Mouse (Mus musculus) myocyte (in vitro differentiated cells): ENCODE results near the gene Rpl38.
A peak's percentile ranks its signal among the peaks of the same experiment; 100 is the strongest.

Experiments
- CEBPB ChIP-seq: IDR thresholded peaks from 2 replicates; pipeline ENCODE4 v1.6.1; 2011; ENCODE audit warnings: mild to moderate bottlenecking, moderate library complexity; ENCODE audit not compliant: poor library complexity, insufficient read depth, severe bottlenecking
- E2F4 ChIP-seq: IDR thresholded peaks from one replicate; pipeline ENCODE4 v1.6.1; 2011; ENCODE audit warnings: mild to moderate bottlenecking, control low read depth, moderate library complexity; ENCODE audit not compliant: insufficient read depth
- MAX ChIP-seq: IDR thresholded peaks from one replicate; pipeline ENCODE4 v1.6.1; 2011; ENCODE audit warnings: low read depth, mild to moderate bottlenecking, control low read depth
- MYOD1 ChIP-seq, 3 experiments: IDR thresholded peaks; one replicate each; pipeline ENCODE4 v1.6.1; 2011; ENCODE audit warnings: control low read depth in 2 of 3, low read depth in 2 of 3, mild to moderate bottlenecking in 2 of 3, moderate library complexity in 1 of 3; ENCODE audit not compliant: insufficient read length in 2 of 3, control insufficient read depth in 1 of 3
- MYOG ChIP-seq, 3 experiments: IDR thresholded peaks; one replicate each; pipeline ENCODE4 v1.6.1; 2011; ENCODE audit warnings: control low read depth in 2 of 3, low read depth in 2 of 3, mild to moderate bottlenecking in 2 of 3; ENCODE audit not compliant: insufficient read length in 2 of 3, control insufficient read depth in 1 of 3, insufficient read depth in 1 of 3
- POLR2A ChIP-seq: IDR thresholded peaks from one replicate; pipeline ENCODE4 v1.6.1; 2011; ENCODE audit warnings: low read depth, mild to moderate bottlenecking, control low read depth, moderate library complexity; ENCODE audit not compliant: insufficient read length
- POLR2AphosphoS2 ChIP-seq: IDR thresholded peaks from one replicate; pipeline ENCODE4 v1.6.1; 2011; ENCODE audit warnings: low read depth, control low read depth; ENCODE audit not compliant: insufficient read length
- REST ChIP-seq: IDR thresholded peaks from one replicate; pipeline ENCODE4 v1.6.1; 2011; ENCODE audit warnings: mild to moderate bottlenecking, control low read depth, moderate library complexity; ENCODE audit not compliant: insufficient read depth, insufficient read length
- SRF ChIP-seq: IDR thresholded peaks from one replicate; pipeline ENCODE4 v1.6.1; 2011; ENCODE audit warnings: low read depth; ENCODE audit not compliant: control insufficient read depth, insufficient read length
- TCF12 ChIP-seq: IDR thresholded peaks from one replicate; pipeline ENCODE4 v1.6.1; 2011; ENCODE audit warnings: mild to moderate bottlenecking, control low read depth; ENCODE audit not compliant: poor library complexity, insufficient read depth, severe bottlenecking
- TCF3 ChIP-seq: IDR thresholded peaks from one replicate; pipeline ENCODE4 v1.6.1; 2011; ENCODE audit warnings: low read depth, control low read depth; ENCODE audit not compliant: insufficient read length
- USF1 ChIP-seq: IDR thresholded peaks from one replicate; pipeline ENCODE4 v1.6.1; 2011; ENCODE audit warnings: low read depth, mild to moderate bottlenecking, control low read depth, moderate library complexity

- TF ChIP-seq POLR2A, result no peak
- TF ChIP-seq USF1, result no peak
- TF ChIP-seq MYOD1 (IDR thresholded peaks at IDR 0.05; ENCODE audit: control insufficient read depth in 1 of 3, insufficient read length in 2 of 3, low read depth in 2 of 3), result no peak
- TF ChIP-seq MAX, result no peak
- no peak for TF ChIP-seq E2F4
- TF ChIP-seq POLR2AphosphoS2, result peak; percentile 28
- no peak for TF ChIP-seq SRF
- no peak for TF ChIP-seq MYOG (IDR thresholded peaks at IDR 0.05; ENCODE audit: control insufficient read depth in 1 of 3, insufficient read depth in 1 of 3, insufficient read length in 2 of 3, low read depth in 2 of 3)
- no peak for TF ChIP-seq TCF12
- TF ChIP-seq CEBPB, result no peak
- no peak for TF ChIP-seq REST
- TF ChIP-seq TCF3, result no peak
Observed at GRCm38 (mm10) chr11:114673719-114674050, 5.4 kb downstream of the Rpl38 start.
